Mouse (Mus musculus) gastrocnemius, adult 18-20 months (tissue): ENCODE measurements around the gene Armc3. TPM values are rescaled to one million over a fixed set of nuclear protein-coding genes. Genes with fewer than 3 reads are reported as not detected.

Source experiments
- DNase-seq: peaks from one replicate; pipeline ENCODE4 v3.0.0; 2021; ENCODE audit warnings: low spot score
- total RNA-seq, 2 experiments: library from RNA; stranded (reverse); gene quantifications; 2 replicates each; pipeline ENCODE4 v1.2.3; 2021

Armc3 gene
- total RNA-seq, 2 experiments from 2014 or later = not detected

DNA sequence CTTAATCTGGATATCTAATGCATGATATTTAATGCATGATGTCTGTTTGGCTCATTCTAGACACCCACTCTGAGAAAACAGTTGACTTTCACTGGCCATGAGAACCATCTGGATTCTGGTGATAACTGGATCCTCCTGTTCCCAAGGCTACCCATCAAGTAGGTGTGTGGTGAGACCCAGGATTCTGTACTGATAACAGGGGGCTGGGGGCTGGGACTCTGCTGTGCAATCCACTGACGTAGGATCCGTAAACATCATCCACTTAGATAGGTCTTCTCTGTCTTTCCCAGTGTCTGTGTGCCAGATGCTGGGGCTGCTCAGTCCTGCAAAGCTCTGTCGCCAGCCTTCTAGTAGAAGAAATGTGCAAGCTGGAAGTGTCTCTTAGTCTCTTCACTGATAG, 149.4 kb downstream of the Armc3 start:
- DNase-seq = no peak

DNA sequence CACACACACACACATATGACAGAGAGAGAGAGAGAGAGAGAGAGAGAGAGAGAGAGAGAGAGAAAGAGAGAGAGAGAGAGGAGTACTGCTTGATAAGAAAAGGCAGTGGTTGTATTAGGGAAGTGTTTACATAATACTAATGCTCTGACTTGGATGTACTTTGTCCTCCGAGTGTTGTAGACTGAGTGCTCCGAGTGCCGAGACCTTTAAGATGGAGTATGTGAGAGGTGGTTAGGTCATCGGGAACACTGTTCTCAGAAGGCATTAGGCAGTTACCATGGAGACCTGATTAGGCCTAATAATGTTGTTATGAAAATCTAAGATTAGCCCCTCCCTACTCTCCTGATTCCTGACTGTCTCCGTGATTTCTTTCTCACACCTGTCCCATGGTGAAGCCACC, 151.1 kb downstream of the Armc3 start:
- DNase-seq = no peak

DNA sequence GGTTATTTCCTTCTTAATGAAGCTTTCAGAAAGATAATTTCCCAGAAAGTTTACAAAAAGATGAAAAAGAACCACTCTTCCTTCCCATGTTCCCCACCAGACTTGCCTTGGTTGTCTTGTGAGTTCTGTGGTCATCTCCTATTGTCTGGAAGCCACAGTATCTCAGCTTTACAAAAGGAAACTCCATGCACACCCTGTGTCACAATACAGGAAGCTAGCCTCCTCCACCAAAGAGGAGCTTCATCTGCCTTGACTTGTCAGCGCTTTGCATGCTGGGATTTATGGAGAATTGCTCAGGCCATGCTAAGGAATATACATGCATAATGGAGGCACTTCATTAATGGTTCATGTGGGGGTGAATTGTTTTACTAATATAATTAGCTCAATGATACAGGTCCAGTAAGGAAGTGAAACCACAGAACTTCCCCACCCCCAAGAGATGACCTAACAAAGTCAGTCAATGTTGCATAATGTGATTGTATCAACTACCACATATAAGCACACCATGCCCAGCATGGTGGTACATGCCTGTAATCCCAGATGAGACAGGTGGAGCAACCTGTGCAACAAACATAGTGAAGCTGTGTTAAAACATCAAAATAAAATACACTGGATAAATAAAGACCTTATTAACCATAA, 152.6 kb downstream of the Armc3 start:
- no peak for DNase-seq

DNA sequence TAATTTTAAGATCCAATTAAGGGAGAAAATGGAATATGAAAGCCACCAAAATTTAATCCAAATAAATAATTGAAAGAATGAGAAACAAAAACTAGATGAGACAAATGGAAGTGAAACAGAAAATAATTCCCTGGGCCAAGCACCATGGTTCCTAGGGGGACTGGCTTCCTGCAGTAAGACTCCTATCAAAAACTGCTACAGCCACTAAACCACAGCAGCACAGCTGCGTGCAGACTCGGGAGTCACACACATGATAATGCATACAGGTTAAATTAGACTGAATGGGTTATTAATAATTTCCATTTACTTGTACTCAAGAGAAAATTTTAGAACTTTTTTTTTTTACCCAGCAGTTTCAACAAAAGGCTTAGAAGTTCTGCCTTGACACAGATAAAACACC, 154.1 kb downstream of the Armc3 start:
- no peak for DNase-seq

Other genes starting within 250 kb of the Armc3 start
- gene Pip4k2a, start 201.2 kb upstream of the Armc3 start, total RNA-seq = 1 to 10 TPM; 2.6 to 2.7 TPM
- gene 4930426L09Rik, start 201.0 kb upstream of the Armc3 start, total RNA-seq = not detected
- gene Msrb2, start 172.1 kb downstream of the Armc3 start, total RNA-seq = 10 to 100 TPM; 14.6 to 19.4 TPM
- not detected for gene Ptf1a, start 246.4 kb downstream of the Armc3 start, total RNA-seq